Mouse (Mus musculus) gastrocnemius, postnatal 10 days (tissue): ENCODE measurements around the gene En2. TPM values are rescaled to one million over a fixed set of nuclear protein-coding genes. Genes with fewer than 3 reads are reported as not detected.

Experiments used
- DNase-seq: peaks from one replicate; pipeline ENCODE4 v3.0.0; 2021; ENCODE audit warnings: mixed read lengths
- total RNA-seq, 2 experiments: library from RNA; stranded (reverse); gene quantifications; 2 replicates each; pipeline ENCODE4 v1.2.3; 2021

The En2 gene
- total RNA-seq, 2 experiments from 2014 or later: 0.11 to 0.19 TPM

DNA sequence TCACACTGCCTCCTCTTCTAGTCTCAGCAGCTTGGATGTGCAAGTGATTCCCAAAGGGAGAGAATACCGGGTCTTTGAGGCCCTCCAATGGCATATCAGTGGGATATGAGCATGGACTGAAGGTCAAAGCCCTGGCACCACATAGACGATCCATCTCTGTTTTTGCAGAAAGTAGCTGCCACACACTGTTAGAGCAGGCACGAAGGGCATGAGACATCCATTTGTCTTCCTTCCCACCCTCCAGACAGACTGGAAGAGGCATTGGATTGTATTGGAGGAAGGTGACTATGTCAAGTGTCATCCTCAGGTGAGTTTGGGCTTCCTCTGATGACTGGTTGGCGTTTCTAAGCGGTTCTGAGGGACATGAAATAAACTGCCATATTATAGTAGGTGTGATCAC, 12.8 kb downstream of the En2 start:
- no peak for DNase-seq

DNA sequence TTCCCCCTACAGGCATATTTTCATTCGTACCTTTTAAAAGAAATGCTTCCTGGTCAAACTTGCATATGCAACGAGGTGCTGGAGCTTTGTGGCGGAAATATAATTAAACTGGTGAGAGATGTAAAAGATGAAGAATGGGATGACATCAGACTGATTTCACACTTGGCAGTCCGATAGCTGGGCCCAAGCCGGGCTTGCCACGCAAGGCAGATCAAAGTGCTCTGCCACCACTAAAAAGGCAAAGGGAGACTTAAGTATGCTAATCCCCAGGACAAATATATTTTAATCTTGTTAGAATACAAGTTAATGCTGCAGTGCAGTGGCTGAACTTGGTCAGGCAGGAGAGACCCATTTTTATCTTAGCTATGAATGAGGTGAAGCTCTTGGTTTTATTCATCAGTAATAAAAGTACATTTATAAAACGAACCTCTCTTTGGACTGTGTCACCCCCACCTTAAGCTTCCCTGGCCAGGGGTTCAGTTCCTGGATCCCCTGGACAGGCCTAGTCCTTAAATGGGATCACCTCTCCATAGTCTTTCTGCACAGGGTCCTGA, 13.8 kb downstream of the En2 start:
- no peak for DNase-seq

DNA sequence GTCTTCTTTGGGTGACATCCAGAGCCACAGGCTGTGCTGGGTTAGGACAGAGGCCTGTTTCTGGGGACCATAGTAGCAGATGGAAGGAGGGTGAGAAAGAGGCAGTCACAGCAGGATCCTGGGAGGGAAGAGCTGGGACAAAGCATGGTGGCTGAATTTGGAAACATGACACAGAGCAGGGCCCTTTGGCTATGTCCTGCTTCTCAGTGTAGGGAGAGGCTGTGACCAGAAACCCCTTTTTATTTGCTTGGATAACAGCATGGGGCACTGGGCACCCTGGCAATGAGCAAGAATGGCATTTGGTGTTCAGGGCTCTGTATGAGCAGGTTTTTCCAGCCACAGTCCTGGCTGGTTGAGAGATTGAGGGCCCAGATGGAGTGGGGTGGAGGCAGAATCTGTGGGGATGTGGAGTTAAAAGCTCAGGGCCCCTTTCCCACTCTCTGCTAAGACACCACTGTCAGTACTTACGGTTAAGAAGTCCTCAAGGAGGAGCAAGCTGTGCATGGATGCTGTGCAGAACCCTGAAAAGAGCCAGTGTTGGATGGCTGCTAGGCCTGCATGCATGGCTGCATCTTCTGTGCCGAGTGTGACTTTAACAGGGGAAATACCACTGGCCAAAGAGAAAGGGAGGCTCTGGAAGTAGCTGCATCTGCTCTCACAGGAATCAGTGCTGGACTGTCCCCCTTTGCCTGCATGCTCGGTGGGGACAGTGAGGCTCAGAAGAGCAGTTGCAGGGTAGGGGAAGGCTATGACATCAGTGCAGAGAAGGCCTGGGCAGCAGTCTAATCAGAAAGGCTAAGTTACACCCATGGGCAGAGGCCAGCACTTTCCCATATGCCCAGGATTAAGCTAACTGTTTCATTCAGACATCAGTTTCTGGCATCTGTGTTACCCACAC, 26.0 kb downstream of the En2 start:
- DNase-seq: no peak

DNA sequence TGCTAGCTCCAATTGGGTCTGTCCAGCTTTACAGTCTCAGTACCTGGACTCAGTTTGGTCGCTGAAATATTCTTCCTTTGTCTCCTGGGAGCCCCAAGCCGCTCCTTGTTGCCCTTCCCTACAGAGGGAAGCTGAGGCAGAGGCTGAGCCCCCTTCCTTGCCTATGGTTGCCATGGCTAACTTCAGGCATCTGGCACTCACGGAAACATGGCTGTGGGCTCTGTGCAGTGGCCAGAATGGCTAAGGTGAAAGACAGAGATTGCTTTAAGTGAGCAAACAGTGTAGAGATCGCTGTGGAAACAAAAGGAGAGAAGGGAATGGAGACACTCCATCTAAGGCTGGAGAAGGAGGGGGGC, 26.6 kb downstream of the En2 start:
- DNase-seq: no peak

DNA sequence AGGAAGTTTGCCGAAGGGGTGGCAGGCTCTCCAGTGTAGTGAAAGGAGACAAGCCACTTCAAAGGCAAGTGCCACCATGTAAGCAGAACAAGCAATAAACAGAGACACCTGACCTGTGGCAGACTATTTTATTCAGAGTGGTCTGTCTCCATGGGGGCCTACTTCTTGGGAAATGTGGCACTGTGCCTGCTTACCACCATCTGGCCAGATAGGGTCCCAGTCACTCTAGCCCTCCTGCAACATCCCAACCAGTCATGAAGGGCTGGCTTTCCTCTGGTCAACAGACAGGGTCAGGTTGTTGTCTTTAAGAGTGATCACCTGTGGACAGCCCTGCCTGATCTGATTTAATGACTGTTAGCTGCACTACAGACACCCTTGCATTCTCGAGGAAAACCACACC, 30.0 kb downstream of the En2 start:
- DNase-seq: no peak

DNA sequence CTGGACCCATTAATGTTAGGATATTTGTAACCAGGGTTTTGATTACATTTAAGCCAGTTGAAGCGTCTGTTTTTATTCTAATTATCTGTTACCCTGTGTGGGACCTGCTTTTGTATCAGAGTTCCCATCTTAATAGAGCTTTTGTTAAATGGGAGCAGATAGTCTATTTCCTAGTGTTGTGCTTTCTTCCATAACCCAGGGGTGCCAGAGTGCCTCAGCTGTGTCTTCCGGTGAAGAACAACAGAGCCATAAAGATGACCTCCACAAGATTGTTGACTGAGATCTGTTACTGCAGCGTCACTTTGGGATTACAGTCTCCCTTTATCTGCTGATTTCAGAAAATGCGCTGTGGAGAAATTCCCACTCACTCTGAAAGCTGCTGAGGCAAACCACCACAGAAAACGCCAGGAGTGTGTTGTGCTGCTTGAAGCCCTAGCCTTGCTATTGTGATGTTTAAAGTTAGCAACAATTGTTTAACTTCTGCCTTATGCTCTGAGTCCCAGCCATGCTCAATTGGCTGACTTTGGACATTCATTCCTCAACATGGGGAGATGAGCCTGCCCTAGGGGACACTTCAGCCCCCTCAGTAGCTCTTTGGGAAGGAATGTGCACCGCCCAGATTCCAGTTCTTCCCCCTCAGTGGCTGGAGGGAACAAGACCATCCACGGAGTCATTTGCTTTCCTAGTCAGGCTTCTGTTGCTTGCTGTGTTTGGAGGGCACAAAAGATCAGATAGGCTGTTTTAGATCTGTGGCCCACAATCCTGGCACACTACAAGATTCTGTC, 33.8 kb downstream of the En2 start:
- DNase-seq: no peak

DNA sequence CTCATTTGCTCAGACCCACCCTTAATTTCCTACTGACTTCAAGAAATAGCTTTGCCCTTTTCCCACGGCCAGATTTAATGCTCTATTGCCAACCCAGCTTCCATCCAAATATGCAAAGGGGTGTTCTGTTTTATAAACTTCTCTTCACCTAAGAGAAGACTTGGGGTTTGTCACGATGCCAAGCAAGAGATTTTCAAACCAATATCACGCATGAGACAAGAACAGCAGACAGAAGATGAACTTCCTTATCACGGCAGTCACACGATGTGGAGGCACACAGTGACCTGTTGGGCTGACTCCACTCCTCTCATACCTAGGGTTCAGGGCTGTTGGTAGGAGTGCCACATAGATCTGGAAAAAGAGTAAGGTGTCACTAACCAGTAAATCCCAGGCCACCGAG, 37.6 kb downstream of the En2 start:
- DNase-seq: no peak

DNA sequence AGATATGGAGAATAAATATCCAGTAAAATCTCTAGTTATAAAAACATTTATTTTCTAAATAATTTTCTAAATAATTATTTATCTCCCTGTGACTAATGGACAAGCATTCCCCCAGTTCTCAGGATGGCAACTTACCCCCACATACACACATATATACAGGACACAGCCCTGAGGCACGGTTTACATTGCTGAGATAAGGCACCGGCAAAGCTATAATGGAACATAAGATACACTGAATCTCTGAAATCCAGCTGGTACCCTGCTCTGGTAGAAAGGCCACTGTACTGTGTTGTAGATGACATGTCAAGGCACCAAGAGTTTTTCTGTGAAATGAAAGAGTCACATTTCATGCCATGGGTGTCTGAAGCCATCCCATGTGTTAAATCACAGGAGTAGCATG, 39.2 kb downstream of the En2 start:
- no peak for DNase-seq

DNA sequence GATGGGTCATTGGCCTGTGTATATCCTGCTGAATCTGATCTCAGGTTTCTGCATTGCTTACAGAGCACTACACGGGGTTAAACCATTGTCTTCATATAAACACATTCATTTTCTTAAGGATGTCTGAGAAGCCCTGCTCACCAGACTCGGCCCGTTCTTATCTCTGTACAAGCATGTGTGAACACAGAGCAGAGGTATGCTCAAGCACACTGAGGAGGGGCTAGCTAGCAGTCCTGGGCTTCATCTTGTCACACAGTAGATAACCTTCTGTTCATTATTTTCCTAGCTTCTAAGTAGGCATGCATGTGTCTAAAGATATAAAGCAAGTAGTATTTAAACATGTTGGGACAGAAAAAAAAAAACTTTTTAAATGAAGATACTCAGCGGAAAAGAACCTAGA, 41.0 kb downstream of the En2 start:
- DNase-seq: no peak

DNA sequence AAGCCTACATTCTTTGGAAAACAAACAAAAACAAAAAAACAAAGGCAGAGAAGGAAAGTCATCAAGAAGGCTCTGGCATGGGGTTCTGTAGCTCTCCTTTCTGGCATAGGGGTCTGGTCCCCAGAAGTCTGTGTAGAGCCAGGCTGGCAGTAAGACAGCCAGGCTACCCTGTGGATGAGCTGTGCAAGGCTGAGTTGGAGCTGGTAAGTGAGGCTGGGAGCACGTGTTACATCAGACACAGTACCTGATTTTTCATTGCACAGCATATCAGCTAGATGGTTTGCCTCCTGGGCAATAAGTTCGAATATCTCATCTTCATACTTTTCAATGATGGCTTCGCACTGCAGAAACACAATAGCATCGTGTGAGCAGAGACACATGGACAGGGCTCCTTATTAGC, 41.5 kb downstream of the En2 start:
- no peak for DNase-seq

DNA sequence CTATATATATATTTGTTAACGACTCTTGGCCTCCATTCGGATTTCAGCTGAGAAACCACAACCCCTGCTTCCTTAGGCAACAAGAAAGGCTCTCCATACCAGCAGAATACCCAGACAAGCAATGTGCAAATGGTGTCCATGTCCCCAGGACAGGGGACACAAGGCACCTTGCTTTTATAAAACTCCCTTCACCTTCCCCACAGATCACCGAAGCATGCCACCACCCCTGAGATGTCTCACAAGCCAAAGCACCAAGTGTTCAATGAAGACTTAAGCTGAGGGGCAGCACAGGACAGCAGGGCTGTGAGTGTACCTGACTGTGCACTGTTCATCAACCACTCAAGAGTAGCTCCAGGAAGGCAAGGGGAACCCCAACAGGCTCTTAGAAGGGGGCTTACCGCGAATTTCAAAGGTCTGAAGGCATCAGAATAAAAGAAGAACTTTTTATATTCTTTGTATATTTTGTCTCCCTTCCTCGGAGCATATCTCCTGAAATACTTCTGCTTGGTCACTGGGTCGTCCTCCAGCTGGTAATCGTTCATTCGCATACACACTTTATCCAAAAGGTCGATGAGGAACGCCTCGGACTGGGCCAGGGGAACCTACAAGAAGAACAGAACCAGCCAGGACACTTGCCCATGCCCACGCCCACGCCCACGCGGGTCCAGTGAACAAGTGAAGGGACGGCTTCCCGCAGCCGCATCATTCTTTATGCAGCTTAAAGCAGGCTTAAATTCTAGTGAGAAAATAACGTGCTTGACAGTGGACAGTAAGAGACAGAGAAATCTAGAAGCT, 43.4 kb downstream of the En2 start:
- DNase-seq: no peak

DNA sequence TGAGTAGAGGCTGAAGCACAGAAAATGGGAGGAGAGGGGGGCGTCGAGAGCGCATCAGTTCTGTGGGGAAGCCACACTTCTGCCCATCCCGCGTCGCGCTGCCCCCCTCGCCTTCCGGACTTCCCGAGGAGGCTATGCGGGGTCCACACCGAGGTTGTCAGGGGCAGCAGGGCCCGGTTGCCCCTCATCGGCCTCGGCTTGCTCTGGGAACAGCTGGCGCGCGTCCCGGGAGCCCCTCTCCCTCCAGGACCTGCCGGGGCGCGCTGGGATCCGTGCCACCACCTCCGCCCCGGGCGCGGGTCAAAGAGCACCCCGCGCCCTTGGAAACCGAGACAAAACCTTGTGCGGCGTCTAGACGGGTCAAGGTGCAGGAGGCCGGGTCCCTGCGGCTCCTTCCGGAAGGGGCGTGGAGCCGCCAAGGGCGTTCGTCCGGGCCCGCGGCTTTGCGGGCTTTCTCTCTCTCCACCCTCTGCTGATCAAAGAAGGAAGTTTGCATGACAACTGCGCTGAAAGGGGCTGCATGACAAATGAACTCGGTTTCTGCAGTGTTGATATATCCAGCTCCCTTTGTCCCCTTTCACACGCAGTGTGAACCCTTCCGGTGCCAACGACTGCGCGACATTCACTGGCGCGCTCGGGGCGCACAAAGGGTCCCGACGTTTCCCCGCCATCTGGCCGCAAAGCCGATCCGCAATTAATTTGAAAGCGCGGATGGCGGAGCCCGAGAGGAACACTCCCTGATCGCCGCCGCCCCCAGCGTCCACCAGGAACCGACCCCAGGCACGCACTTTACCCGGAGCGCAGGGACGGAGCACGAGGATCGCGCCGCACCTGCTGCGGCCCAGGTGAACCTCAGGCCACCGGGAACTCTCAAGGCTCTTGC, 44.3 kb downstream of the En2 start:
- no peak for DNase-seq

DNA sequence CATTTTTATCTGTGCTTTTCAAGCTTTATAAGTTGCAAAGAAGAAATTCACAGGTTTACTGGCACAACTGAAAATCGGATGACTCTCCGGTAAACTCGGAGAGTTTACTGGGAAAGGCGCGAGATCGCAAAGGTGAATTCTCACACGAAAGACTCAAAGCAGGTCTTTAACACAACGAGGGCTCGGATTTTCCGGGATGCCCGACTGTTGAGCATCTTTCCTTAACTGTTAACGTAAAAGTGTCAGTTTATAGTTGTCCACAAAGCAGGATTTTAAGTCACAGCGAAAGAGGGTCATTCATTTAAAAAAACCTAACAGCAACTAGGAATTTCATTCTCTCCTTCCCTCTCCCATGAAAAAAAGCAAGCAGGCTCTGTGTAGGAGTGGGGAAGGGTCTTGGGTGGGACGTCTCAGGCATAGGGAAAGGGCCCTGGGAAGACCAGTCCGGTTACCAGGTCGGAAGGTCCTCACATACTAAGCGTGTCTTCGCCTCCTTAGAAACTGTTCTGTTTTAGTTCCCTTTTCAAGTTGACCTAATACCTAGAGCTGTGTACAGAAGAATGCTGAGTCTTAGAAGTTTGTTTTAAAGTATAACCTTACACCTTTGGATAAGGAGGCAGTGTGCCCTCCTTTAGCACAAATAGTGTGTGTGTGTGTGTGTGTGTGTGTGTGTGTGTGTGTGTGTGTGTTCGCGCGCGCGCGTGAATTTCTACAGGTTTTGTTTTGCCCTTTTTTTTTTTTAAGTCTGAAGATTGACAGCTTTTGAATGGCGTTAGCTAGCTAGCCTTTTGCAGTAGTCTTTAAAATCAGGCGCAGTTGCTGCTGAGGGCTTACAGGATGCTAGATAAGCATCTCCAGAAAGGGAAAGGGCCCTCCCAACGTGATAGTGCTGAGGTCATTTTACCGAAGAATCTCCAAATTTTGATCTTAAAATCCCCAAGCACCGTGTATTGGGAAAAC, 45.4 kb downstream of the En2 start:
- no peak for DNase-seq

DNA sequence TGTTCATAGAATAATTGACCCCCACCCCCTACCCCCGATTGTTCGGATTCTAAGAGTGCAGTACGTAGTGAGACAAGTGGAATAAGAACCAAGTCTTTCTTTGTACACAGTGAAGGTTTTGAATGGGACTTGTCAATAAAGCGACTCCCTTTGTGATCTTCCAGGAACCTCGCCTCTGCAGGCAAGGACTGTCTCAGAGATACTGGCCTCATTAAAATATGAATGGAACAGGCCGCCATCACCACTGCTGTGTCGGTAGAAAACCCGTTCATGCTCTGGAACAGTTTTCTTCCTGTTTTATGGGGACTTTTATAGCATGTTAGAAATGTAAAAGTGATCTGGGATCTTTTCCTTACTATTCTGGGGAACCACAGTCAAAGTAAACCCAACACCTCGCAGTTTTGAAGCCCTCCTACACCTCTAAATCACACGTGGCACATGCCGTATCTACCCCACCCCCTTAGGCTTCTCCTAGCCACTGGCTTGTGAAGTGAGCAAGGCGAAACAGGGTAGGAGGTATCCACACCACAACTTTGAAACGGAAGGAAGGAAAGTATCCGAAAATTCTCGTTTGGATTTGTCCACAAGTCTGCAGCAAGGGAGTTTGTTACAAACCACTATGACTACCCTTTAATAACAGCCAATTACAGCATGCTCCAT, 46.3 kb downstream of the En2 start:
- DNase-seq: no peak

DNA sequence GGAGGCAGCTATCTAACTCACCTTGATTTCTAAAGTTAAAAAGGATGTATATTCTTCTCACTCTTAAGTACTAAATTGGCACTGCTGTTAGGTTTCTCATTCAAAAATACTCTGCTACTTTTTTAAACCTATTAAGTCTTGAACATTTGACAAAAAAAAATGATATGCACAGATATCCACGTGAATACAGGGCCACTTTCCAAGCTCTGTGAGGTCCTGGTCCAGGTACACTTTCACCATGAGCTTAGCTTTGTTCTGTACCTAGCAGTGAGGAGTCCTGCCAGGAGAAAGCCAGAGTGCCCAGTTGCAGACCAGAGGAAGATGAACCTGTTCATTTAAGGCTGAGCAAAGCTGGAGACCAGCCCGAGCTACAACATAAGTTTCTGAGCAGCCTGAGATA, 47.9 kb downstream of the En2 start:
- DNase-seq: no peak

DNA sequence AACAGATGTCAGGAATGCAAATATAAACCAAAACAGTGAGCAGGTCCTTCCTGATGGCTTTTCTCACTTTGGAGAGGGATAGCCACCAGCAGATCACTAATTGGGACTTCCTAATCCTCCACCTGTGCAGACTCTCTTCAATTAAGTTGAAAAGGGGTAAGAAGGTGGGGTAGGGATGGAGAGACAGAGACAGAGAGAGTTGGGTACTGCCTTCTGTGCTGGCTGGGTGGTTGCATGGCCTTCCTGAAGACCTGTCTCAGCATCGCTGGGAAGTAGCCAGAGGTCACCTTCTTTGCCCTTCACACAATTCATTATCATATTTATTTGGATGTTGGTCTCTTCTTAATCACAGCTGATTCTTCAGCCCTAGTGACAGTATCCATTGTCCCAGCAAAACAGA, 54.1 kb downstream of the En2 start:
- no peak for DNase-seq
